Mouse (Mus musculus) megakaryocyte, embryonic 14.5 days (primary cell): ENCODE results near the gene Imp3. TPM values are rescaled to one million over a fixed set of nuclear protein-coding genes. Genes with fewer than 3 reads are reported as not detected.

Experiments
- H3K27me3 ChIP-seq: replicated peaks from 2 replicates; pipeline ENCODE3; 2012; ENCODE audit warnings: inconsistent platforms
- H3K36me3 ChIP-seq: replicated peaks from 2 replicates; pipeline ENCODE3; 2012; ENCODE audit warnings: low read length, inconsistent platforms, mixed read lengths
- H3K4me1 ChIP-seq: 2 replicates; pipeline ENCODE4 v1.6.1; 2012; ENCODE audit warnings: inconsistent platforms
- H3K4me3 ChIP-seq: replicated peaks from 2 replicates; pipeline ENCODE3; 2012; ENCODE audit warnings: moderate library complexity, mild to moderate bottlenecking, inconsistent platforms
- H3K9me3 ChIP-seq: 2 replicates; pipeline ENCODE4 v1.6.1; 2012; ENCODE audit warnings: inconsistent platforms
- FLI1 ChIP-seq: IDR thresholded peaks from 2 replicates; pipeline ENCODE4 v1.6.1; 2012; ENCODE audit warnings: low read length, inconsistent platforms, mixed read lengths
- GATA1 ChIP-seq: IDR thresholded peaks from 3 replicates; pipeline ENCODE4 v1.6.1; 2012; ENCODE audit warnings: mixed read lengths, low read length, inconsistent platforms, borderline replicate concordance
- polyA plus RNA-seq: library from polyadenylated mRNA; stranded (reverse); fragments of >175 nt; gene quantifications from 2 replicates; pipeline ENCODE4 v1.2.3, GENCODE M21; 2012; ENCODE audit warnings: low replicate concordance; ENCODE audit not compliant: insufficient read depth

Gene Imp3
- polyA plus RNA-seq, 1 experiment = 42.0 TPM

- TF ChIP-seq GATA1 (no peak), FLI1 (no peak)
- H3K36me3 ChIP-seq = peaks cover 34% of the 10 kb centered on the region
These were observed 19.8 kb downstream of the Imp3 start for GRCm38 (mm10) chr9:56956966-56957675.

GRCm38 (mm10) chr9:56958689-56959088 lies 21.4 kb downstream of the Imp3 start:
- Histone ChIP-seq H3K36me3 (peaks cover 50% of the 10 kb centered on the region), H3K4me1 (peaks cover 11% of the 10 kb centered on the region), H3K27me3 (no peaks in the 10 kb centered on the region), H3K4me3 (no peak overlapping the region), H3K9me3 (peaks cover 4% of the 10 kb centered on the region; the same call in 1 of the 2 replicates)
- TF ChIP-seq FLI1 (no peak), GATA1 (no peak)

More at GRCm38 (mm10) chr9:56956966-56957675, 19.8 kb downstream of the Imp3 start:
- H3K4me1 ChIP-seq = peaks cover 4% of the 10 kb centered on the region
- no peak overlapping the region for H3K4me3 ChIP-seq
- peaks cover 4% of the 10 kb centered on the region; the same call in 1 of the 2 replicates for H3K9me3 ChIP-seq
- no peaks in the 10 kb centered on the region for H3K27me3 ChIP-seq

DNA sequence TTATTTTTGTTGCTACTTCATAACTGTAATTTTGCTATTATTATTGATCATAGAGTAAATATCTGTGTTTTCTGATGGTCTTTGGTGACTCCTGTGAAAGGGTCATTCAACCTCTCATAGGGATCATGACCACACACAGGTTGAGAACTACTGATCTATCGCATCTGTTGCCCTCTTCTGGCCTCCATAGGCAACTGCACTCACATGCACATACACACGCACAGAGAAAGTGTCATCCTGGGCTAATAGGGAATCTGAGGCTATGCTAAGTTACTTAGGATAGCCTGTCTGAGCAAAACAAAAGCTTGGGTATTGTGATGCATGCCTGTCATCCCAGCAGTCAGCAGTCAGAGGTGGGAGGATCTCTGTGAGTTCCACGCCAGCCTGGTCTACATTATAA lies 24.3 kb downstream of the Imp3 start:
- TF ChIP-seq FLI1 (no peak), GATA1 (no peak)
- Histone ChIP-seq H3K27me3 (no peaks in the 10 kb centered on the region), H3K4me1 (peaks cover 19% of the 10 kb centered on the region), H3K36me3 (peaks cover 65% of the 10 kb centered on the region), H3K4me3 (no peak overlapping the region), H3K9me3 (peaks cover 4% of the 10 kb centered on the region; the same call in 1 of the 2 replicates)

GRCm38 (mm10) chr9:56970158-56970557 lies 32.9 kb downstream of the Imp3 start:
- Histone ChIP-seq H3K4me3 (no peak overlapping the region), H3K9me3 (peaks cover 5% of the 10 kb centered on the region), H3K36me3 (peaks cover 52% of the 10 kb centered on the region), H3K4me1 (peaks cover 53% of the 10 kb centered on the region), H3K27me3 (peaks cover 18% of the 10 kb centered on the region)
- TF ChIP-seq GATA1 = peak; percentile 31; the same call in 1 of the 3 replicates
- TF ChIP-seq FLI1 = no peak

- peaks cover 45% of the 10 kb centered on the region for H3K4me1 ChIP-seq
- TF ChIP-seq GATA1 (no peak), FLI1 (no peak)
- H3K36me3 ChIP-seq = peaks cover 37% of the 10 kb centered on the region
- H3K27me3 ChIP-seq = peaks cover 23% of the 10 kb centered on the region
- no peak overlapping the region for H3K4me3 ChIP-seq
- no peaks in the 10 kb centered on the region for H3K9me3 ChIP-seq
These were observed 36.8 kb downstream of the Imp3 start for GRCm38 (mm10) chr9:56973960-56974524.

DNA sequence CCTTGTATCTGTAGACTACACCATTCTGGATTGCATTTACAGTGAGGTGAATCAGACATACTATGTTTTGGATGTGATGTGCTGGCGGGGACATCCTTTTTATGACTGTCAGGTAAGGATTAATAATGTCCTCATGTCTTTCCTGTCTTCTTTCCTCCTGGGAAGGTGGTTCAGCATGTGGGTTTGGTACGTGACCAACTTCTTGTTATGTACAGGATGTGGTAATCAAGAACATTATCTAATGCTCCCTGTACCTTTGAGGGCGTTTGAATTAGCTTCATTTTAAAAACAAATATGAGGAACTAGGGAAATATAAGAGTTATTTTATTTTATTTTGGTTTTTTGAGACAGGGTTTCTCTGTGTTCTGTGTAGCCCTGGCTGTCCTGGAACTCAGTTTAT lies 37.9 kb downstream of the Imp3 start:
- Histone ChIP-seq H3K4me1 (peaks cover 33% of the 10 kb centered on the region), H3K36me3 (peaks cover 43% of the 10 kb centered on the region), H3K9me3 (peaks cover 4% of the 10 kb centered on the region), H3K4me3 (no peak overlapping the region), H3K27me3 (peaks cover 23% of the 10 kb centered on the region)
- TF ChIP-seq GATA1 (no peak), FLI1 (no peak)

DNA sequence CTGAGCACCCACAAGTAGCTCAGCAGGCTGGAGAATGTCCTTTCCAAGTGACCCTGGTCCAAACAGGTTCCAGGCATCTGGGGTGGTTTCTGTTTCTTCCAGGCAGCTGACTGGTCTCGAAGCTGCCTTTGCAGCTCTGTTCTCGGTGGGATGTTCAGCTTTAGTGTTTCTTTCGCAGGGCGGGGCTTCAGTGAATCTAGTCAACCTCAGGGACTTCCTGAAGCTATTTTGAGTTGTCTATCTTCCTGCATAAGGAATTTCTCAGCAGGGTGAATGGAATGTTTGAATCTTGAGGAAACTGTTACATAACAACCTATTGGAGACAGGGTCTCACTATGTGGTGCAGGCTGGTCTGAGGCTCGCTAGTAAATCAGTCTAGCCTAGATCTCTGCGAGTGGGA lies 42.9 kb downstream of the Imp3 start:
- Histone ChIP-seq H3K36me3 (peaks cover 55% of the 10 kb centered on the region), H3K4me3 (no peak overlapping the region), H3K4me1 (peaks cover 24% of the 10 kb centered on the region), H3K27me3 (peaks cover 6% of the 10 kb centered on the region), H3K9me3 (peaks cover 6% of the 10 kb centered on the region)
- TF ChIP-seq GATA1 = no peak
- TF ChIP-seq FLI1 = no peak

GRCm38 (mm10) chr9:56981502-56981901 lies 44.2 kb downstream of the Imp3 start:
- peaks cover 52% of the 10 kb centered on the region for H3K36me3 ChIP-seq
- no peak overlapping the region for H3K4me3 ChIP-seq
- peaks cover 13% of the 10 kb centered on the region for H3K4me1 ChIP-seq
- H3K9me3 ChIP-seq = peaks cover 6% of the 10 kb centered on the region
- peaks cover 6% of the 10 kb centered on the region for H3K27me3 ChIP-seq
- TF ChIP-seq FLI1 (no peak), GATA1 (no peak)

Other genes starting within 250 kb of the Imp3 start
- 15.1 and 26.0 TPM in 2 replicates for gene Lingo1, start 141.0 kb upstream of the Imp3 start, polyA plus RNA-seq
- gene Odf3l1, start 72.8 kb upstream of the Imp3 start, polyA plus RNA-seq = not detected in 2 replicates
- gene Cspg4, start 72.4 kb upstream of the Imp3 start, polyA plus RNA-seq = 0.01 TPM in 1 of 2 replicates, not detected in the other
- 0.19 and 0.94 TPM in 2 replicates for gene Snx33, start 9.1 kb upstream of the Imp3 start, polyA plus RNA-seq
- 1.3 and 2.5 TPM in 2 replicates for gene Snupn, start 13.4 kb downstream of the Imp3 start, polyA plus RNA-seq
- 3.5 TPM in 1 of 2 replicates, not detected in the other for gene Ptpn9, start 57.4 kb downstream of the Imp3 start, polyA plus RNA-seq
- gene Sin3a, start 134.6 kb downstream of the Imp3 start, polyA plus RNA-seq = 0.78 and 3.8 TPM in 2 replicates
- gene Man2c1, start 193.2 kb downstream of the Imp3 start, polyA plus RNA-seq = 50.4 and 95.7 TPM in 2 replicates
- 9.2 and 10.4 TPM in 2 replicates for gene Neil1, start 210.8 kb downstream of the Imp3 start, polyA plus RNA-seq
- gene Commd4, start 220.9 kb downstream of the Imp3 start, polyA plus RNA-seq = 35.2 and 48.8 TPM in 2 replicates